Mouse (Mus musculus) midbrain, embryonic 14.5 days (tissue): ENCODE measurements at regions not wholly inside any gene's neighbourhood (a gene's known extent, or its start where the extent isn't known, plus 50 kb on each side); places are given as distances from the start of the nearest gene placed in this dataset.

Source experiments
- ATAC-seq: fragments of 200-750 bp; cut with Nextera tagmentation; 2 replicates; pipeline ENCODE4 v1.8.0; 2017; ENCODE audit warnings: moderate number of reproducible peaks, moderate library complexity; ENCODE audit not compliant: low FRiP score, low TSS enrichment
- DNase-seq: peaks from one replicate; pipeline ENCODE4 v3.0.0-alpha.2; 2015
- H3K27ac ChIP-seq: fragments of 300-500 bp; sonication (generic); replicated peaks from 2 replicates; pipeline ENCODE4 v1.5.1; 2014; ENCODE audit warnings: mild to moderate bottlenecking, low read depth, low read length, moderate library complexity
- H3K27me3 ChIP-seq: fragments of 300-500 bp; sonication (generic); 2 replicates; pipeline ENCODE4 v1.6.1; 2014; ENCODE audit warnings: low read length, control low read depth, mixed read lengths; ENCODE audit not compliant: control insufficient read depth, insufficient read depth
- H3K36me3 ChIP-seq: fragments of 300-500 bp; sonication (generic); 2 replicates; pipeline ENCODE4 v1.6.1; 2014; ENCODE audit warnings: low read length, control low read depth; ENCODE audit not compliant: control insufficient read depth, insufficient read depth
- H3K4me1 ChIP-seq: fragments of 300-500 bp; sonication (generic); 2 replicates; pipeline ENCODE4 v1.6.1; 2014; ENCODE audit warnings: mild to moderate bottlenecking, antibody characterized with exemption, low read length, control low read depth; ENCODE audit not compliant: control insufficient read depth, insufficient read depth
- H3K4me2 ChIP-seq: fragments of 300-500 bp; sonication (generic); 2 replicates; pipeline ENCODE4 v1.6.1; 2014; ENCODE audit warnings: mild to moderate bottlenecking, low read length, moderate library complexity
- H3K4me3 ChIP-seq: fragments of 300-500 bp; sonication (generic); replicated peaks from 2 replicates; pipeline ENCODE4 v1.5.1; 2014; ENCODE audit warnings: low read depth, low read length
- H3K9ac ChIP-seq: fragments of 300-500 bp; sonication (generic); replicated peaks from 2 replicates; pipeline ENCODE4 v1.6.1; 2014; ENCODE audit warnings: mild to moderate bottlenecking, low read length, moderate library complexity
- H3K9me3 ChIP-seq: fragments of 300-500 bp; sonication (generic); 2 replicates; pipeline ENCODE4 v1.6.1; 2016; ENCODE audit warnings: low read length, control low read depth, mixed read lengths; ENCODE audit not compliant: control insufficient read depth
- WGBS: fragments of 180-500 bp; shearing (Covaris S2); extraction: QIAGEN DNeasy Blood & Tissue Kit; methylation state at CpG from one replicate; pipeline ENCODE4 v1.1.7; 2014; 5-methylcytosine and 5-hydroxymethylcytosine counted together

GRCm38 (mm10) chr7:66593619-66594018, 95.8 kb downstream of the Asb7 start:
- WGBS, result 83% methylated on average over 3 of the region's 3 CpGs
- Histone ChIP-seq H3K27ac (no peak overlapping the region), H3K9me3 (no peaks in the 10 kb centered on the region), H3K4me3 (no peak overlapping the region), H3K36me3 (no peaks in the 10 kb centered on the region), H3K4me1 (no peaks in the 10 kb centered on the region), H3K4me2 (no peak overlapping the region), H3K27me3 (no peaks in the 10 kb centered on the region), H3K9ac (no peak overlapping the region)
- DNase-seq (no peak), ATAC-seq (no peak)

GRCm38 (mm10) chr7:66591594-66592290, 97.7 kb downstream of the Asb7 start:
- Histone ChIP-seq H3K4me3 (no peak overlapping the region), H3K27ac (no peak overlapping the region), H3K36me3 (no peaks in the 10 kb centered on the region), H3K9me3 (no peaks in the 10 kb centered on the region), H3K27me3 (no peaks in the 10 kb centered on the region), H3K4me1 (no peaks in the 10 kb centered on the region), H3K4me2 (no peak overlapping the region), H3K9ac (no peak overlapping the region)
- ATAC-seq, result no peak
- DNase-seq, result no peak
- 88% methylated on average over 10 of the region's 10 CpGs for WGBS

- no peak overlapping the region for H3K4me2 ChIP-seq
- no peak overlapping the region for H3K9ac ChIP-seq
- H3K9me3 ChIP-seq, result no peaks in the 10 kb centered on the region
- H3K4me1 ChIP-seq, result no peaks in the 10 kb centered on the region
- no peak overlapping the region for H3K27ac ChIP-seq
- ATAC-seq (no peak), DNase-seq (no peak)
- H3K4me3 ChIP-seq, result no peak overlapping the region
- no peaks in the 10 kb centered on the region for H3K27me3 ChIP-seq
- 81% methylated on average over 1 of the region's 1 CpGs for WGBS
- H3K36me3 ChIP-seq, result no peaks in the 10 kb centered on the region
Measured at GRCm38 (mm10) chr7:66586511-66586910, 102.9 kb downstream of the Asb7 start.

- Histone ChIP-seq H3K27ac (no peak overlapping the region), H3K9me3 (no peaks in the 10 kb centered on the region), H3K27me3 (no peaks in the 10 kb centered on the region), H3K9ac (no peak overlapping the region), H3K4me1 (no peaks in the 10 kb centered on the region), H3K4me3 (no peak overlapping the region), H3K36me3 (no peaks in the 10 kb centered on the region), H3K4me2 (no peak overlapping the region)
- WGBS, result 48% methylated on average over 2 of the region's 2 CpGs
- ATAC-seq (no peak), DNase-seq (peak; percentile 8)
Measured at GRCm38 (mm10) chr7:66580687-66581151, 108.7 kb downstream of the Asb7 start.

DNA sequence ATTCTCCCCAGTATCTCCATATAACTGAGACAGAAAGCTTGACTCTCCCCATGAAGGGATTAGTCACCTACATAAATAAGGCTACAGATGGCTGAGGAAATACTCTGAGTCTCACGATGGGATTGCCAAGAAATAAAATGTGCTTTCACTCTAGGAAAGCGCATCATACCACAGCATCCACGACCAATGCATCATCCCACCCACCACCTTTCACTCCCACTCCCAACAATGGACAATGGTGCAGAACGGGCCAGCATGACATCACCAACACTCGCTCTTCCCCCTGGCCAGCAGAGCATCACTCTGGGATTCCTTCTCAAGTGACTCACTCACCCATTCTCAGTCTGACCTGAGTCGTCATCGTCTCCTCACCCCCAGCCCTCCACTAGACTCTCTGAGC, 113.1 kb downstream of the Asb7 start:
- Histone ChIP-seq H3K4me3 (no peak overlapping the region), H3K9me3 (no peaks in the 10 kb centered on the region), H3K36me3 (no peaks in the 10 kb centered on the region), H3K27me3 (no peaks in the 10 kb centered on the region), H3K4me1 (no peaks in the 10 kb centered on the region), H3K27ac (no peak overlapping the region), H3K9ac (no peak overlapping the region), H3K4me2 (no peak overlapping the region)
- no peak for DNase-seq
- WGBS, result 86% methylated on average over 7 of the region's 7 CpGs
- ATAC-seq, result no peak

DNA sequence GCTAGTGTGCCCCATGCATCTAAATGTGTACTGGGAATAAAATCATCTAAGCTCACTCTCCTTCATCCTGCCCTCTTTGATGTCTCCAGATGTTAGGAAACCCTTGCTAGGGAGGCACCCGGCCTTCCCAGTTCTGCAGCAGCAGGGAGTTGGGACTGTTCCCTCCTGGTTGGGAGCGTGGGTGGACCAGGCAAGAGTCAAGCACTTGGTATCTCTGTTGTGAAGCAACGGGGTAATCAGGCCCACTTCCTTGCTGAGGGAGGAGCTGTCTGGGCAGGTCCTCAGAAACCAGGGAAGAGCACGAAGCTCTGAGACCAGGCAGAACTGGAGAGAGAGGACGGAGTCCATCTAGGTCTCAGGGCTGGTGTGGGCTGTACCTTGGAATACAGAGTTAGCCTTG, 117.9 kb downstream of the Asb7 start:
- H3K4me1 ChIP-seq, result no peaks in the 10 kb centered on the region
- H3K9me3 ChIP-seq, result no peaks in the 10 kb centered on the region
- 81% methylated on average over 5 of the region's 5 CpGs for WGBS
- H3K27ac ChIP-seq, result no peak overlapping the region
- no peak for DNase-seq
- ATAC-seq, result no peak
- H3K27me3 ChIP-seq, result no peaks in the 10 kb centered on the region
- H3K4me2 ChIP-seq, result no peak overlapping the region
- no peak overlapping the region for H3K4me3 ChIP-seq
- H3K9ac ChIP-seq, result no peak overlapping the region
- H3K36me3 ChIP-seq, result no peaks in the 10 kb centered on the region

GRCm38 (mm10) chr7:66547694-66548093, 120.4 kb upstream of the Aldh1a3 start:
- Histone ChIP-seq H3K27me3 (no peaks in the 10 kb centered on the region), H3K4me1 (no peaks in the 10 kb centered on the region), H3K4me3 (no peak overlapping the region), H3K9me3 (no peaks in the 10 kb centered on the region), H3K4me2 (no peak overlapping the region), H3K9ac (no peak overlapping the region), H3K36me3 (no peaks in the 10 kb centered on the region), H3K27ac (no peak overlapping the region)
- DNase-seq, result no peak
- WGBS, result 92% methylated on average over 11 of the region's 11 CpGs
- no peak for ATAC-seq

DNA sequence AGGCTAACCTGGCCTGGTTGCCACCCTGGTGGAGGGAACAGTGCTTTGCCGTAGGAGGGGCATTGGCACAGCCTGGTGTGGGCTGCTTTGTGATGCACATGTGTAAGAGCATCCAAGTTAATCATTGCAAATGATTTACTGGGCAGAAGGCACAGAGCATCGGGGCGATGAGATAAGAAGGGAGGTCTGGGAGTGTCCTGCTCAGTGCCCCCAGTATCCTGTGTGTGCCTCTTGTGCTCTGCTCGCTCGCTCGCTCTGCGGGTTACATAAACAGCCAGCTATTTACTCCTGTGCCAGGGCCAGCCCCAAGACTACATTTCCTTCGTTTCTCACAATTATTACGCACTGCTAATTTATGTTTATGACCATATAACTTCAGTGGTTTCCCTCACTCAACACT, 117.9 kb upstream of the Aldh1a3 start:
- WGBS, result 91% methylated on average over 9 of the region's 9 CpGs
- H3K27ac ChIP-seq, result no peak overlapping the region
- no peaks in the 10 kb centered on the region for H3K27me3 ChIP-seq
- H3K36me3 ChIP-seq, result no peaks in the 10 kb centered on the region
- no peak overlapping the region for H3K9ac ChIP-seq
- DNase-seq, result no peak
- no peak for ATAC-seq
- no peak overlapping the region for H3K4me3 ChIP-seq
- no peak overlapping the region for H3K4me2 ChIP-seq
- no peaks in the 10 kb centered on the region for H3K9me3 ChIP-seq
- H3K4me1 ChIP-seq, result no peaks in the 10 kb centered on the region

GRCm38 (mm10) chr7:66544352-66545053, 117.2 kb upstream of the Aldh1a3 start:
- Histone ChIP-seq H3K9ac (no peak overlapping the region), H3K36me3 (no peaks in the 10 kb centered on the region), H3K4me1 (no peaks in the 10 kb centered on the region), H3K4me3 (no peak overlapping the region), H3K27me3 (no peaks in the 10 kb centered on the region), H3K9me3 (no peaks in the 10 kb centered on the region), H3K27ac (no peak overlapping the region), H3K4me2 (no peak overlapping the region)
- 87% methylated on average over 11 of the region's 11 CpGs for WGBS
- DNase-seq (no peak), ATAC-seq (no peak)
